Mouse (Mus musculus) liver, embryonic 16.5 days (tissue): ENCODE measurements around the gene Sdk1. TPM values are rescaled to one million over a fixed set of nuclear protein-coding genes. Genes with fewer than 3 reads are reported as not detected.

Experiments used
- ATAC-seq: fragments of 200-750 bp; cut with Nextera tagmentation; 2 replicates; pipeline ENCODE4 v1.8.0; 2017; ENCODE audit warnings: low read depth, mild to moderate bottlenecking, moderate number of reproducible peaks, moderate library complexity
- H3K27ac ChIP-seq: fragments of 300-500 bp; sonication (generic); 2 replicates; pipeline ENCODE4 v1.5.1; 2014; ENCODE audit warnings: mild to moderate bottlenecking, low read length
- H3K27me3 ChIP-seq: fragments of 300-500 bp; sonication (generic); 2 replicates; pipeline ENCODE4 v1.6.1; 2014; ENCODE audit warnings: low read depth, low read length, mixed read lengths; ENCODE audit not compliant: control insufficient read depth, insufficient read depth
- H3K36me3 ChIP-seq: fragments of 300-500 bp; sonication (generic); 2 replicates; pipeline ENCODE4 v1.6.1; 2014; ENCODE audit warnings: mild to moderate bottlenecking; ENCODE audit not compliant: control insufficient read depth, insufficient read depth
- H3K4me1 ChIP-seq: fragments of 300-500 bp; sonication (generic); 2 replicates; pipeline ENCODE4 v1.6.1; 2014; ENCODE audit warnings: low read depth, low read length, mixed read lengths; ENCODE audit not compliant: control insufficient read depth
- H3K4me2 ChIP-seq: fragments of 300-500 bp; sonication (generic); 2 replicates; pipeline ENCODE4 v1.6.1; 2014; ENCODE audit warnings: low read depth, low read length, mixed read lengths
- H3K4me3 ChIP-seq: fragments of 300-500 bp; sonication (generic); 2 replicates; pipeline ENCODE4 v1.5.1; 2014; ENCODE audit warnings: low read depth, mild to moderate bottlenecking, low read length
- H3K9ac ChIP-seq: fragments of 300-500 bp; sonication (generic); 2 replicates; pipeline ENCODE4 v1.6.1; 2014; ENCODE audit warnings: low read depth, low read length
- H3K9me3 ChIP-seq: fragments of 300-500 bp; sonication (generic); replicated peaks from 2 replicates; pipeline ENCODE4 v1.6.1; 2016; ENCODE audit warnings: low read length; ENCODE audit not compliant: control insufficient read depth
- WGBS: fragments of 180-500 bp; shearing (Covaris S2); extraction: QIAGEN DNeasy Blood & Tissue Kit; methylation state at CpG from one replicate; pipeline ENCODE4 v1.1.7; 2014; ENCODE audit not compliant: insufficient replicate concordance; 5-methylcytosine and 5-hydroxymethylcytosine counted together
- polyA plus RNA-seq: library from polyadenylated mRNA; unstranded; fragments of >200 nt; fragmentation: Nextera tagmentation; extraction: Ambion mirVana; gene quantifications from 2 replicates; pipeline ENCODE4 v1.2.1, GENCODE M21; 2015

Sdk1 gene
- polyA plus RNA-seq, 1 experiment from 2014 or later, result 0.22 TPM

DNA sequence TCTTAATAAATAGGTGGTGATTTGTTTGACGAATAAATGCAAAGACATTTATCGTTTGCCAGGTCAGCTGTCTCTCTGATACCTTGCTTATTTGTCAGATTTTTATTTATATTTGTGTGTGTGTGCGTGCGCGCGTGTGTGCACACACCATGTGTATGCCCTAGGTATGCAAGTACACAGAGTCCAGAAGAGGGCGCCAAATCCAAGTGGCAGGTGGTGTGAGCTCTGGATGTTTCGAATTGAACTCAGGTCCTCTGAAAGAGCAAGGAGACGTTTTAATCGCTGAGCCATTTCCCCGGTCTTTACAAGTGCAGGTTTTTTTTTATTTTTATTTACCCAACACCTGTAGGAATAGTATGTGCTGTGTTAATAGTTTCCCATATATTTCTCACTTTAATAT lies 632.5 kb downstream of the Sdk1 start:
- no peak for ATAC-seq
- Histone ChIP-seq H3K4me1 (no peaks in the 10 kb centered on the region), H3K4me3 (no peak overlapping the region), H3K9ac (no peak overlapping the region), H3K9me3 (no peaks in the 10 kb centered on the region; the same call in 1 of the 2 replicates), H3K27ac (no peak overlapping the region), H3K36me3 (no peaks in the 10 kb centered on the region), H3K4me2 (no peak overlapping the region), H3K27me3 (no peaks in the 10 kb centered on the region)
- 77% methylated on average over 11 of the region's 11 CpGs for WGBS

GRCm38 (mm10) chr5:141880661-141881060 lies 639.4 kb downstream of the Sdk1 start:
- H3K4me3 ChIP-seq, result no peak overlapping the region
- ATAC-seq, result peak; percentile 54; the same call in 1 of the 2 replicates
- H3K4me1 ChIP-seq, result no peaks in the 10 kb centered on the region
- H3K9ac ChIP-seq, result no peak overlapping the region
- no peaks in the 10 kb centered on the region for H3K36me3 ChIP-seq
- no peaks in the 10 kb centered on the region for H3K9me3 ChIP-seq
- 38% methylated on average over 5 of the region's 5 CpGs for WGBS
- H3K4me2 ChIP-seq, result no peak overlapping the region
- H3K27me3 ChIP-seq, result no peaks in the 10 kb centered on the region
- H3K27ac ChIP-seq, result no peak overlapping the region

GRCm38 (mm10) chr5:141884111-141884647 lies 642.9 kb downstream of the Sdk1 start:
- H3K27me3 ChIP-seq, result no peaks in the 10 kb centered on the region
- no peak for ATAC-seq
- 30% methylated on average over 3 of the region's 3 CpGs for WGBS
- H3K9me3 ChIP-seq, result no peaks in the 10 kb centered on the region
- no peaks in the 10 kb centered on the region for H3K4me1 ChIP-seq
- H3K27ac ChIP-seq, result no peak overlapping the region
- H3K4me3 ChIP-seq, result no peak overlapping the region
- no peak overlapping the region for H3K4me2 ChIP-seq
- no peak overlapping the region for H3K9ac ChIP-seq
- no peaks in the 10 kb centered on the region for H3K36me3 ChIP-seq

GRCm38 (mm10) chr5:141886006-141886405 lies 644.7 kb downstream of the Sdk1 start:
- H3K9me3 ChIP-seq, result no peaks in the 10 kb centered on the region
- no peaks in the 10 kb centered on the region for H3K36me3 ChIP-seq
- H3K27me3 ChIP-seq, result no peaks in the 10 kb centered on the region
- H3K27ac ChIP-seq, result no peak overlapping the region
- no peak overlapping the region for H3K4me2 ChIP-seq
- no peak overlapping the region for H3K4me3 ChIP-seq
- no peak overlapping the region for H3K9ac ChIP-seq
- H3K4me1 ChIP-seq, result no peaks in the 10 kb centered on the region
- ATAC-seq, result no peak
- WGBS, result 83% methylated on average over 10 of the region's 10 CpGs

DNA sequence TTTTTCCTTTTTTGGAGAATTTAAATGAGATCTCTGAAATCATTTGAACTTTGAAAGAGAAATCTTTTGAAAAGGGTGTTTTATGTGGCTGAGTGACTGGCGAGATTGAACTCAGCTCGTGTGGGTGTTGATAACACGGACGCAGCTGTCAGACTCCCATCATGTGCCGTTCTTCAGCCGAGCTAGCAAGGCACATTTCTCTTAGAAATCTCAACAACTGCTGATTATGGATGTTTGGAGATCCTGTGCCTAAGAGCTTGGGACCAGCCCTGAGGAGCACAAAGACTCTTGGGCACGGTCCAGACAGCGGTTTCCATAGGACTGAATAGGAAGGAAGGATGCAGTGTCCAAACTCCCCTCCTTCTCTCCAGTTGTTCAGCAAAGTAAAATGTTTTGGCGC lies 648.5 kb downstream of the Sdk1 start:
- Histone ChIP-seq H3K9ac (no peak overlapping the region), H3K27me3 (no peaks in the 10 kb centered on the region), H3K36me3 (no peaks in the 10 kb centered on the region), H3K4me2 (no peak overlapping the region), H3K9me3 (no peaks in the 10 kb centered on the region), H3K27ac (no peak overlapping the region), H3K4me3 (no peak overlapping the region), H3K4me1 (no peaks in the 10 kb centered on the region)
- no peak for ATAC-seq
- 61% methylated on average over 9 of the region's 9 CpGs for WGBS

DNA sequence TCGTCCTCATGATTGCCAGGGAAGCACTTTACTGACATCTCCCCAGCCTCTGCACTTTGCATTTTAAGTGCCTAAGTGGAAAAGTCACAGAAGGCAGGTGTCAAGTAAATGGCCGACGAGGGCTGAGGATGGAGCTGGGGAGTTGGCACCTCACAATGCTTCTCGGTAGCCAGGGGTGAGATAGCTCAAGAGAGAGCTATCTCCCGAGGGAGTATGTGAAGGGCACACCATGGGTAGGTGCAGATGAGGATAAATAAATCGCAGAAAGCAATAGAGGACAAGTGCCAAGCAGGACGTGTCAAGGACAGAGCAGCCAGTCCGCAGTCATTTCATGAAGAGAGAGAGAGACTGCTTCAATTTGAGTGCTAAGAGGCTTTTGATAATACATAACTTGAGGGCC lies 655.1 kb downstream of the Sdk1 start:
- H3K4me2 ChIP-seq, result no peak overlapping the region
- ATAC-seq, result no peak
- no peaks in the 10 kb centered on the region for H3K27me3 ChIP-seq
- WGBS, result 67% methylated on average over 8 of the region's 8 CpGs
- H3K36me3 ChIP-seq, result no peaks in the 10 kb centered on the region
- H3K9ac ChIP-seq, result no peak overlapping the region
- H3K4me3 ChIP-seq, result no peak overlapping the region
- no peaks in the 10 kb centered on the region for H3K9me3 ChIP-seq
- H3K27ac ChIP-seq, result no peak overlapping the region
- H3K4me1 ChIP-seq, result no peaks in the 10 kb centered on the region

- WGBS, result 38% methylated on average over 2 of the region's 2 CpGs
- ATAC-seq, result no peak
These were observed 656.2 kb downstream of the Sdk1 start for GRCm38 (mm10) chr5:141897481-141897880.

GRCm38 (mm10) chr5:141899751-141900150 lies 658.5 kb downstream of the Sdk1 start:
- no peak for ATAC-seq
- Histone ChIP-seq H3K27me3 (no peaks in the 10 kb centered on the region), H3K4me1 (no peaks in the 10 kb centered on the region), H3K9me3 (no peaks in the 10 kb centered on the region), H3K9ac (no peak overlapping the region), H3K4me3 (no peak overlapping the region), H3K36me3 (no peaks in the 10 kb centered on the region), H3K4me2 (no peak overlapping the region), H3K27ac (no peak overlapping the region)
- WGBS, result 59% methylated on average over 7 of the region's 7 CpGs

More at GRCm38 (mm10) chr5:141897481-141897880, 656.2 kb downstream of the Sdk1 start:
- no peaks in the 10 kb centered on the region for H3K4me1 ChIP-seq
- H3K9ac ChIP-seq, result no peak overlapping the region
- no peaks in the 10 kb centered on the region for H3K27me3 ChIP-seq
- no peaks in the 10 kb centered on the region for H3K36me3 ChIP-seq
- H3K4me2 ChIP-seq, result no peak overlapping the region
- no peak overlapping the region for H3K27ac ChIP-seq
- H3K4me3 ChIP-seq, result no peak overlapping the region
- H3K9me3 ChIP-seq, result no peaks in the 10 kb centered on the region

- H3K9ac ChIP-seq, result no peak overlapping the region
- no peak overlapping the region for H3K4me3 ChIP-seq
- H3K36me3 ChIP-seq, result no peaks in the 10 kb centered on the region
- ATAC-seq, result no peak
- H3K27me3 ChIP-seq, result no peaks in the 10 kb centered on the region
- H3K27ac ChIP-seq, result no peak overlapping the region
- 52% methylated on average over 16 of the region's 16 CpGs for WGBS
- H3K9me3 ChIP-seq, result no peaks in the 10 kb centered on the region
- H3K4me1 ChIP-seq, result no peaks in the 10 kb centered on the region
- no peak overlapping the region for H3K4me2 ChIP-seq
These were observed 661.4 kb downstream of the Sdk1 start for GRCm38 (mm10) chr5:141902544-141903250.
